Mouse (Mus musculus): Measurements from ENCODE around the gene Gm10198. TPM values are rescaled to one million over a fixed set of nuclear protein-coding genes. Genes with fewer than 3 reads are reported as not detected.

The Gm10198 gene
- not detected in 2 replicates for polyA plus RNA-seq (2012; rRNA removed)

- no peak for DNase-seq (ENCODE audit: low read depth)
Measured at GRCm38 (mm10) chr13:111592485-111592884, at the start of gene Gm10198. Gene Gm10198 (plus strand): TSS chr13:111592785.

- DNase-seq (ENCODE audit: low read depth): no peak
Measured at GRCm38 (mm10) chr13:111545286-111545685, 47.3 kb upstream of the Gm10198 start.

DNA sequence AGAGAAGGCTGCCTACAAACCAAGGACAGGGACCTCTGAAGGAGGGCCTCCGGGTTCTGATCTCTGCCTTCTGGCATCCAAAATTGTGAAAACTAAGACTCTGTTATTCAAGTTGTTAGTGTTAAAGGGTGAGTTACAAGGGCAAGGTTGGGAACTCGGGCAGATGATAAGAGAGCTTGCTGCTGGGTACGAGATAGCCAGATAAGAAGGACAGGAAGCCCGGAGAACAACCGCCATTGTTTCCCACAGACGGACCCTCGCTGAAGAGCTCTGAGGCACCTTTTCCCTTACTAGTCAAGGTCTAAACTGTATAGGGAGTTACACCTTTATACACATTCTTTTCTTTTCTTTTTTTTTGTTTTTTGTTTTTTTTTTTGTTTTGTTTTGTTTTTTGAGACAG is 39.8 kb upstream of the Gm10198 start:
- no peak for DNase-seq (ENCODE audit: low read depth)

DNA sequence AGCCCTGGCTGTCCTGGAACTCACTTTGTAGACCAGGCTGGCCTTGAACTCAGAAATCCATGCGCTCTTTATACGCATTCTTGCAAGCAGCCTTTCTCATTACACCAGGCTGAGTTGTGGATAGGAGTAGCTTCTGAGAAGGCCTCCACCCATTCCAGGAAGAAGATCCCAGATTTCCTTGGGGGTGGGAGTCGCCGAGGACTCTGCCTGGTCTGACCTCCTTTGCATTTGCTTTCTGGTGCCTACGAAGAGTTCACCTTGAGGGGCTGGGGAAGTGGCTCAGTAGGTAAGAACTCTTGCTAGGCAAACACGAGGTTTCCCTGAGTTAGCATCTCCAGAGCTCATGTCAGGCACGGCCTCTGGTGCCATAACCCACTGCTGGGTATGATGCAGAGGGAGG is 39.4 kb upstream of the Gm10198 start:
- no peak for DNase-seq (ENCODE audit: low read depth)

DNA sequence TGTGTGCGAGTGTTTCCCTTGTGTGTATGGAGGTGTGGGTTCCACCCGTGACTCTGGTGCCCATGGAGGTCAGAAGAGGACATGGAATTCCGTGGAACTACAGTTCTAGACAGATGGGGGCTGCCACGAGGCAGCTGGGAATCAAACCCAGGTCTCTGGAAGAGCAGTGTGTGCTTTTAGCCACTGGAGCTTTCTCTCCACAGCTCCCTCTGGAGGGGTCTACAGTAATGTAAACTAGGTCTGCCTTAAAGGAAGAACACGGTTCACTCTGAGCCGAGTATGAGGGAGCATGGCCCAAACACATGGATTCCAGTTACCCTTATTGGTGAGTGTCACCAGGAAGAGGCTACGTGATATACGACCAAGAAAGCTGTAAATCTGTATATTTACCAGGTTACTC is 38.6 kb upstream of the Gm10198 start:
- DNase-seq (ENCODE audit: low read depth): no peak

GRCm38 (mm10) chr13:111555333-111555732 is 37.3 kb upstream of the Gm10198 start:
- no peak for DNase-seq (ENCODE audit: low read depth)

DNA sequence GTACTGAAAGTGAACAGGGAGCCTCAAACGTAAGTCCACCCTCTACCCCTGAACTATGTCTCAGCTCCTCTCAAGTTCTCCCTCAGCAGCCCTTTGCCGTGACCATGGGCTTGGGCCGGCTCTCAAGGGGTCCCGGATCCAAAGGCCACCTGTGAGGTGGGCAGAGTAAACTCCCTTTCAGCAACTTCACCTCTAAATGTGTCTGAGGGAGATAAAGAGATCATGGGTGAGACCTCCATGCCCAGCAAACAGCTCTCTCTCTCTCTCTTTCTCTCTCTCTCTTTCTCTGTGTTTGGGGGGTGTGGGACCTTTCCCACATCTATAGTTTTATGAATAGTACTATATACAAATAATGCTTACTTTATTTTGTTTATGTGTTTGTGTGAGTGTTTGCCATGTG is 36.2 kb upstream of the Gm10198 start:
- no peak for DNase-seq (ENCODE audit: low read depth)

DNA sequence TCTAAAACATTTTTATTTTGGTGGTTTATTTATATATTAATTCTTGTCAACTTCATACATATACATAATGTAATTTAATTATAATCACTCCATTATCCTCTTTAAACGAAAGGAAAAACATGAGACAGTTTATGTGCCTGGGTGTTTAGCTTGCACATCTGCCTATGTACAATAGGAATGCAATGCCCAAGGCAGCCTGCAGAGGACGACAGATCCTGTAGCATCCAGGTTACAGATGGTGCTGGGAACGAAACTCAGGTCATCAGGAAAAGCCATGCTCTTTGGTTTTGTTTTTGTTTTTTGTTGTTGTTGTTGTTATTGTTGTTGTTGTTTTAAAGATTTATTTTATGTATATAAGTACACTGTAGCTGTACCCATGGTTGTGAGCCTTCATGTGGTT is 32.4 kb upstream of the Gm10198 start:
- no peak for DNase-seq (ENCODE audit: low read depth)

DNA sequence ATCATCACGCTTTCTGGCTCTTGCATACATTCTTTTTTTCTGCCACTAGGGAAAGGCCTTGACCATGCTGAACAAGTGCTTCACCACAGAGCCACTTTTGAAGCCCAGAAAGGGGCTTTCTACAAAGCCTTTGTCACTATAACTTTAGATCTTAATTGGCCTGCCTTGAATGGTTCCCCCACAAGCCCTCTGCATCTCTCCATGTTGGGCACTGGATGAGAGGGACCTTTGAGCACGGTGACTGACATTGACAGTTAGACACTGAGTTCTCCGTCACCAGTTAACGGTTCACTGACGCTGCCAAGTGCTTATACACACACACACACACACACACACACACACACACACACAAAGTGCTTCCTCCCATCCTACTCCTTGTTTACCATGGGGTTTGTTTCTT is 30.0 kb upstream of the Gm10198 start:
- DNase-seq (ENCODE audit: low read depth): no peak

DNA sequence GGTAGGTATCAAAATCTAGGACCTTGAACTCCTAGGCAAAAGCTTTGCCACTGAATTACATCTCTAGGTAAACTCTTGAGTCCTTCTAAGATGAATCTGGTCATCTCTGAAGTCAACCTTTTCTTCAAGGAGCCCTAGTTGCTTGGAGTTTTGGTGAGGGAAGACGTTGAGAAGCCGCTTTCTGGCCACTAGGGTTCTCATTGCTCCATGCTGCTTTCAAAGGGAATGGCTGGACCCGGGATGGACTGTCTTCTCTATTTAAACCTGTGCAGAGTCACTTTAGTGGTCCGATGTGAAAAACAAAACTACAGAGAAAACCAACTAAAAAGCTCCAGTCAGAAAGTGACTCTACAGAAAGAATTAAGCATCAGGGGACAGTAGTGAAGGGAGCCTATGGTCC is 18.4 kb upstream of the Gm10198 start:
- no peak for DNase-seq (ENCODE audit: low read depth)

DNA sequence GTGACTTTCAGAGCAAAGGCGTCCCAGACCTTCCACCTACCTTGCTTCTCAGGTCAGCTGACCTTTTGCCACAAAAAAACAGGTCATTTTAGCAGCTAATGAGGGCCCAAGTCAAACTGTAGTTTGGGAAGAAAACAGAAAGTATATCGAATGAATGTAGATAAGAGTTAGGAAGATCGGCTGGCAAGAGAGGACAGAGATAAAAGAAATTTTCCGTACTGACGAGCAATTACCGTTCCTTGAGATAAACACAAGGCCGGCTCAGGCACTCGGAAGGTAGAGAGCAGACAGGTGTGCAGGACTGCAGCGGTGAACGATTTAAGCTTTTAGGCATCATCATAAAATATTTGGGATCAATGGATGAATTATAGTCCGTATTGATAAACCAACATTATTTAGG is 15.4 kb upstream of the Gm10198 start:
- no peak for DNase-seq (ENCODE audit: low read depth)

- no peak for DNase-seq (ENCODE audit: low read depth)
Measured at GRCm38 (mm10) chr13:111580054-111580453, 12.5 kb upstream of the Gm10198 start.

DNA sequence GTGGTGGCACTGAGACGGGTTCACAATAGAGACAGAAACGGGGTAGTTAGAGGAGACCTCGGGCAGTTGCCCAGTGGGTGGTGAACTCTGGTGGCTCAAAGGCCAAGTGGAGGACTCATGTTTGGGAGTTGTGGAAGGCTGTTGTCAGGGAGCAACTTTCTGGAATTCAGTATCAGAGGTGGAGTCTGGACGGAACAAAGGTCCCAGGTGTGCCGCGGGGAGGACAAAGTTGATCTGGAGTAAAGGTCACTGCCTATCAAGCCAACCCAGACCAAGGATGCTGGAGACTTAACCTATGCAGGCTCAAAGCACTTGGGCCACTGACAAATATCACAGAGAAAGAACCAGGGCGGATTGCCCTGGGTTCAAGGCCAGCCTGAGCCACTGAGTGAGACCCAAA is 5.5 kb downstream of the Gm10198 start:
- DNase-seq (ENCODE audit: low read depth): no peak

DNA sequence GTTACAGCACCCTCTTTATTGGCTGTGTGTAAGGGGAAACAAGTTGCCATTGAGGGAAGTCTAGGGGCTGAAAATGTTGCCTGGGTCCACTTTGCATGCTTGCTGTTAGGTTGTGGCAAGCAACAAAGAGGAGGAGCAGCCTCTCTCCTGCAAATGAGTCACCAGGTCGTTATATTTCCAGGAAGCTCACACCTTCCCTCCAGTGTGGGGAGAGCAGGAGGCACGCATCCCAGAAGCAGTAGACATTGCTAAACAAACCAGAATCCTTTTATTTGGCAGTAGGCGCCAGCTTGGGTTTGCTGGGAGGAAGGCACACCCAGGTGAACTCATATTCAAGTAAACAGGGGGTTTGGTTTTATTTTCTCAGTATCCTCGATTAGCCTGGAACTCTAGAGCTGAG is 8.8 kb downstream of the Gm10198 start:
- DNase-seq (ENCODE audit: low read depth): no peak

DNA sequence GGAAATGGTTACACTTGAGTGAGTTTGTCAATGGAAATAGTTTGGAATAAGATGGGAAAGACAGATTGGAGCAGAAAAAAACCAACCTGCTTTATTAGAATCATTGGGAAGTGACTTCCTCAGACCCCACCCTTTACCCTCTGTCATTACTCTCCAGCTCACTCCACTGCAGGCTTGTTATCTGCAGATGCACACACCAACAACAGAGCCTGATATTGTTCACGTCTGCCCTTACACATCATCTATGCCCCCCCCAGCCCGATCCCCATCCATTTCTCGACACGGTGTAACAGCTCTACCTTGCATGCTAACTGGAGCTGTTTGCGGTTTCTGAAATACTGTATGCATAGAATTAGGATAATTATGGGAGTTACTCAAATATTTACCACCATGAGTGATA is 12.2 kb downstream of the Gm10198 start:
- DNase-seq (ENCODE audit: low read depth): no peak

DNA sequence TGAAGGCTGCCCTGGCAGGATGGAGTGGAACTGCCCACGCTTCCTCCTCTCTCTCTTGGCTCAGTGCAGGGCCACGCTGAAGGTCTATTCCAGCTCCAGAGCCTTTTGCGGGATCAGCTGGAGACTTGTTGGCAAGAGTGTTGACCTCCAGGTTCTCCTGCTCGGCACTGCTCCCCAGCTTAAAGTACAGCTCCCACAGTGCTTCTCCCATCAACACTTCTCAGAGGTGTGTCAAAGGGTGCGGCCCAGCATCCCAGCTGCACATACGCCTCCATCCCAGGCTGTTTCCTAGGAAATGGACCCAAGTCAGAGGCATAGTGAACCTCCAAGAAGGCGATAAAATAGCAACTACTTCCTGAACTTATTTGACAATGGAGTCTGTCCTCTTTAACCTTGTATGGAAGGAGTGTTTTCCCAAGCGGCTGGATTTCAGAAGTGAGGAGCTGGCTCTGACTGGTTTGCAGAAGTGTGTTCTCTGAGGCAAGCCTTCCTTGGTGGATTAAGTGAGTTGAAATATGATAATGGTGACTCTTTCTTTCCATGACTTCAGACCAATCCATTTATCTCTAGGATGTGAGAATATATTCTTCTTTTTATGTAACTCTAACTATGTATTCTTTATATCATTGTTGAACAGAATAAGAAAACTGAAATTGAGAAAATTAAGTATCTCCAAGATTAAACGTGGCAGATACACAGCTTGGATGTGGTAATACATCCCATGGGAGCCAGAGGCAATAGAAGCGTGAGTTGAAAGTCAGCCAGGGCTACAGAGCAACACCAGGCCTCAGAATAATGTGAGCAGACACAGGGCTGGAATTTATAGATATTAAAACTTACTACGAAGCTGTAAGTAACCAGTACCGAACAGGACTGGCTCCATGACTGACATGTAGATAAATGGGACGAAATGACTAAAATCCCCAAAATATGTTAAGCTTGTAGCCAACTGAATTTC is 23.9 kb downstream of the Gm10198 start:
- no peak for DNase-seq (ENCODE audit: low read depth)

DNA sequence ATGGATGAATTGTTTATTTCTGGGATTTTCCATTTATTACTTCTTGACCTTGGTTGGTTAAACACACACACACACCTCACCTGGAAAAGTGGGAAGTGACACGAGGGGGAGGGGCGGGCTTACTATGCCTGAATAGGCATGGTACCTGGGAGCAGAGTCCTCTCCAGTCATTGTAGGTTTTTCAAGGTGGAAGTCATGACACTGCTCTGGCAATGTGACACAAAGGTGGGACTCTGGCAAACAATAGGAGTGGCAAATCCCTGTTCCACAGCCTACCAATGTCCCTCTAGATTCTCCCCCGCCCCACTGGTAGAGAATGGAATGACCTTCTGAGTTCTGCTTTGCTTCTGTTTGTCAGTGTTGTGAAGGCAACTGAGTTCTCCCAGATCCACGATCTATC is 27.8 kb downstream of the Gm10198 start:
- no peak for DNase-seq (ENCODE audit: low read depth)

DNA sequence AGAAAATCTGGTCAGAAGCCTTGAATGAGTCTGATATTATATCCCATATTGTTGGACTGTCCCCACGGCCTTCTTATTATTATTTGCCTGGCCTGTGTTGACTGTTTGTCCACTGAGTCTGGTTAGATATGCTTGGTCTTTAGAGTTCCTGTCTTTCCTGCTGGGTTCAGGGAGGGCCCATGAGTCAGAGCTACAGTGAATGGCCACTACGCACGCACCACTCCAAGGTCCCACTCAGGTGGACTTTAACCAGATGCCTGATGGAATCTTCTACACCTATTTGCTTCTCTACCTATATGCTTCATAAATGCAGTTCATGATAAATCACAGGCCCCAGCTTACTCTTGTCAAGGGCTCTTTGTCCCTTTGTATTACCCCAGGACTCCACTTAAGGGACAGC is 29.8 kb downstream of the Gm10198 start:
- DNase-seq (ENCODE audit: low read depth): no peak

DNA sequence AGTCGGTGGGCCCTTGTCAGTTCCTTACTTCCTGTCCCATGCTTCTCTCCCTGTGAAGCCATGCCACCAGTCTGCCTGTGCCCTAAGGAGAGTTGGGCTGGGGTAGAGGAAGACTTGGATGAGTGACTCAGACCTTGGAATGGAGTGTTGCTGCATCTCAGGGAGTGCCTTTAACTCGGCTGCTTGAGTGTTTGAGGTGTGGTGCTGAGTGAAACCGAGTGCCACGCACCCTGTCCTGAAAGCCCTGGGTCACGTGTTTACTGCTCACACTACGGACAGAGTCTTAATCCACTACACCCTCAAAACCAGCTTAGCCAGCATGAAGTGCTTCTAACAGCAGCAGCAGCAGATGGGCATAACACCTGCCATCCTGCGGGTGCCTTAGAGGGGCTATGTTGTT is 30.5 kb downstream of the Gm10198 start:
- DNase-seq (ENCODE audit: low read depth): no peak

DNA sequence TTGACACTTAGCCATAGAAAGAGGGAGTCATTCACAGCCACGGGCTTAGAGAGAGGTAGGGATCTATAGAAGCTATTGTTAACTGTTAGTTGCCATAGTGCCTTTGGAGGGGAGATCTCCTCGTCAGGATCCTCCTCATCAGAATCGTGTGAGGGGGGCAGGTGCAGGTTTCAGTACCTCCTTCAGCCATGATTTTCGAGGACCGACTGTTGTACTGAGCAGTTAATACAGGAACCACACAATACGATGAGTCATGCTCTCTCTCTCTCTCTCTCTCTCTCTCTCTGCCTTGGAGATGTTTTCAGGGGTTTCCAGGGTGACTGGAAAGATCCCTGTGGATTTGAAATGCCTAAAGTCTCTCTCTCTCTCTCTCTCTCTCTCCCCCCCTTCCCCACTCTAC is 31.5 kb downstream of the Gm10198 start:
- no peak for DNase-seq (ENCODE audit: low read depth)

DNA sequence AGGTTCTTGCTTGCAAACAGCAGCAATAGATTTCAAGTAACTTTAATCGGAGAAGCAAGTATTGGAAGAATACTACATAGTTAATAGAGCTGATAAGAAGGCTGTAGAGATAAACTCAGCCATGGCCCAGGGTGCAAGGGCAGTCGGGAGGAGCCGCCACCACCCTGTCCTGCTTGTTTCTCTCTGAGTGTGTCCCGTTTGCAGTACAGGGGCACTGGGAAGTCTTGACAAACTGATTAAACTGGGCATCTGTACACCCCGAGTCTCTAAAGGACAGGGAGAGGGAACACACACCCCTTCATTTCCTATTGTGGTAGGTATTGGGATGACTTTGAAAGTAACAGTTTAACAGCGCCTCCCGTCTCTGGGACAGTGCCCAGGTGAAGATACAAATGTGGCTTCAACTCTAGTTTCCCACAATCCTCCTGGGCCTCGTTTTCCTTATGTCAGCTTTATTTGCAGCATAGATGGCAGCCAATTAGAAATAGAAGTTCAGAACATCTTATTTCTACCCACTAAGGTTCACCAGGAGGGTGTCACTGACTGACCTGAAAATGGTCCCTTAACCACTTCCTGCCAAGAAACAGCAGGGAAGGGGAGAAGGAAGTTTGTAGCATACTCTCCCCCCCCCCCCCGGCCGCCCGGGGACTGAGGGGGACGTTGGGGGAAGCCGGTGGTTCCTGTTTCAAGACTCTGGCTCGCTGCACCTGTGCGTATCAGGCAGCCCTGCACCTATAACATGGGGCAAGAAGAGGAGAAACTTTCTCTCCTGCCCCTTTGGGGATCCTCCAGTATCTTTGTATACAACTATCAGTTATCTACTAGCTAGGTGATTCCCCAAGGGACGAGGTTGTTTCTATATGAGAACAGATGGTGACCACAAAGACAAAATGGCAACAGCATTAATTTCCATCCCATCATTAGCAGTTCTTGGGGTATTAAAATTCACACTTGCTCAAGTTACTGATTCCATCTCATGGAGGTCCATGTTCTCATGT is 41.9 kb downstream of the Gm10198 start:
- no peak for DNase-seq (ENCODE audit: low read depth)

- DNase-seq (ENCODE audit: low read depth): no peak
Measured at GRCm38 (mm10) chr13:111640319-111640718, 47.7 kb downstream of the Gm10198 start.

All from gonadal fat pad, adult 2 months (tissue).